Mouse (Mus musculus): ENCODE data around the gene Usp44.

DNA sequence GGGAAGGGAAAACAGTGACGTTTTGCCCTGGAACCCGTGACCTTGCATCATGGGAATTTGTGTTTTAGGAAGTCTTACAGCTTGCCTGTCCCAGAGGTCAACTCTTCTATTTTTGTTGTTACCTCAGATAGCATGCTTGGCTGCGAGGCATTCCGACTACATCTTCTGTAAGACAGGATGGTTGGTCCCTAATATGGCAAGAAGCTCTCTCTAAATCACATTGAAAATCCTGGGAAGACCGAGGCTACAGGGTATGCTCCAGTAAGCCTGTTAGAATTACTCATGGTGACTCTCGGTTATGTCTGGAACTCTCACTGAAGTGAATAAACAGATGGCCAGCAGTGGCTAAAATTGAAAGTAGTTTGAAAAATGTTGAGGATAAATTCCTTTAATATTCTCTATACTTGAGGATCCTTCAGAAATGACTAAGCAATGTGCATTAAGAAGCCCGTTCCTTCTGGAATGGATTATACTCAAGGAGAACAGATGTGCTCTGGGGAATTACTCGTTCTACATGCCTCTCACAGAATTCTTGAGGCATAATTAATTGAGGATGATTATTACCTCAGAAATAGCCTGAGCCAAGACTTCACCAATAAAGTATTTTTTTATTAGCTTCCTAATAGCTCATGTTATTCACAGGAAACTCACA, 31.5 kb upstream of the Usp44 start:
- no peak for TF ChIP-seq POLR2A (IDR thresholded peaks at IDR 0.05; ENCODE audit: low read depth, low read length)
- TF ChIP-seq CTCF (IDR thresholded peaks at IDR 0.05; ENCODE audit: extremely low read depth, insufficient read depth, insufficient read length, insufficient replicate concordance) = no peak
